Mouse (Mus musculus): ENCODE measurements around the gene Kcnip3.

Kcnip3 gene

GRCm38 (mm10) chr2:127498750-127499149 is 23.1 kb downstream of the Kcnip3 start:
- POLR2A ChIA-PET, result no interaction called here
- CTCF ChIA-PET, result interaction anchor here in 1 of 4 experiments (0.8 kb wide), 1 partner anchor 17 kb away, joined by 3 read pairs; no protein-coding TSS in a partner anchor

GRCm38 (mm10) chr2:127496321-127496720 is 25.6 kb downstream of the Kcnip3 start:
- CTCF ChIA-PET, result interaction anchor here in 2 of 4 experiments (0.6 to 1.0 kb wide), 2 partner anchors 11 kb away, joined by 3 read pairs; no protein-coding TSS in a partner anchor
- POLR2A ChIA-PET, result no interaction called here

GRCm38 (mm10) chr2:127484476-127485170 is 37.3 kb downstream of the Kcnip3 start:
- ChIA-PET POLR2A (interaction anchor here in 3 of 4 experiments (0.6 to 2.2 kb wide), 10 partner anchors 10 to 175 kb away, joined by 3 to 9 read pairs (median 4); partner anchors contain the start of genes Adra2b (in 1 of the 3) and Mal (in 1 of the 3)), CTCF (interaction anchor here (0.6 to 3.3 kb wide), 12 partner anchors 16 to 108 kb away, joined by 3 to 18 read pairs (median 4); no protein-coding TSS in a partner anchor)

DNA sequence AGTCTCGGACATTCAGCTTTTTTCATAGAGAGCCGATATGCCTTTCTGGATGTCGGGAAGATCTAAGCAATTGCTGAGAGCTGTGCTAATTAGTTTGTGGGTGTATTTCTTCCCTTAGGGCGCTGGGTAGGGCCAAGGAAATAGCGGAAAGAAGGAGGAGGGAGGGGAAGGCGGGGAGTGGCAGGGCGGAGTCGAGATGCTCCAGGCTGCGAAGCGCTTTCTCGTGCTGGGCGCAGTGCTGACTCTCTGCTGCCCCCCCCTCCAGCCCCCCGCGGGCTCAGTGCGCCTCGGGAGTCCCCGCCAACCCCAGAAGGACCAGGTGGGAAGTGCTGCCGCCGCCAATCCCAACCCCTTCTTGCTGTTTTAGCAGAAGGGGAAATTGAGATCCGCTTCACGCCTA is 38.9 kb downstream of the Kcnip3 start:
- POLR2A ChIA-PET, result interaction anchor here (0.6 to 2.1 kb wide), 11 partner anchors 9 to 1182 kb away, joined by 3 to 9 read pairs (median 4); partner anchors contain the start of genes Adra2b (in 1 of the 4), Fahd2a (in 1 of the 4), Gpat2 (in 1 of the 4) and Mrps5 (in 1 of the 4)
- CTCF ChIA-PET, result interaction anchor here in 3 of 4 experiments (0.6 to 3.3 kb wide), 8 partner anchors 18 to 345 kb away, joined by 3 to 18 read pairs (median 4); partner anchors contain the start of gene Adra2b (in 1 of the 3)

DNA sequence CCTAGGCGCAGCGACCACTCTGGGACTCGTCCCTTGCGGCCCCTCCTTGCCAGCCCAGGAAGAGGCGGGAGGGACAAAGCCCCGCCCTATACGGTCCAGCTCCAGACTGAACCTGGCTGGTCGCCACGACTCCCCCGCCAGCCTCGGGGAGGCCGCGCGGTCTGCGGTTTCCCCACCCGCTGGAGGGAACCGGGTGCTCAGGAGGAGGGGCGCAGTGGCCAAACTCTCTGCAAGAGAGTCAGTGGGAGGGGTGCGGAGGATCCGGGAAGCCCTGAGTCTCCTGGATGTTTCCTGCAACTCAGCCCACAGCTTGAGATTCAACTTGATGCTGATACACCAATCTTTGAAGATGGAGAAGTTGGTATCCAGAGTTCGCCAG is 39.4 kb downstream of the Kcnip3 start:
- POLR2A ChIA-PET, result interaction anchor here (0.5 to 2.1 kb wide), 16 partner anchors 9 to 300 kb away, joined by 3 to 9 read pairs (median 4); partner anchors contain the start of genes Adra2b (in 2 of the 4), Fahd2a (in 2 of the 4), Gpat2 (in 1 of the 4) and Kcnip3 (in 1 of the 4)

DNA sequence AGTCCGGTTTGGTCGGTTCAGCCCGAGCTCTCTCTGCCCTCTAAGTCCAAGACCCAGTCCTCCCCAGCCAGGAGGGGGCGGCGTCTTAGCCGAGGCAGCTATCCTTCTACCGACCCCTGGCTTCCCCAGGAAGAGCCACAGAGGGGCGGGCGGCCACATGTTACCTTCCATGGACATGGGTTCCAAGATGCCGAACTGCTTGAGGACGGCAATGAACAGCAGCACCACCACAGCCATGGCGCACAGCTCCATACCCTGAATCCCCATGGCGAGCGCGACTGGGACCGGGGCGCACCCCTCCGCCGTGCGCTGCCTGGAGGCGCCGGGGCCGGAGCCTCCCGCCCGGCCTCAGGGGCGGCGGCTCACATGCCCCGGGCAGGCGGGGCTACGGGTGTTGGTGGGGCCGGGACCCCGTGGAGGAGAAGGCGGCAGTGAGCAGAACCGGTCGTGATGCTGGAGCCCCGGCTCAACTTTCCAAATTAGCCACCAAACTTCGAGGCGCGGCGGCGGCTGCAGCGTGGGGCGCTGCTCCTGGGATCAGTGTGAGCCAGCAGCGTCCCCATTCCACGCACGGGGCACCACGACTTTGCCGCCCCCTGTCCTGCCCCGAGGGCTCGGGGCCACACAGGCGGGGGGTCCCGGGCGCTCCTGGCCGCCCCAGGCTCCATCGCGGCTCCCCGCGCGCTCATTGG is 39.9 kb downstream of the Kcnip3 start:
- ChIA-PET POLR2A (interaction anchor here (0.5 to 2.1 kb wide), 18 partner anchors 9 to 299 kb away, joined by 3 to 9 read pairs (median 4); partner anchors contain the start of genes Adra2b (in 3 of the 4), Fahd2a (in 2 of the 4), Gpat2 (in 1 of the 4) and Kcnip3 (in 1 of the 4)), CTCF (interaction anchor here (0.5 to 3.3 kb wide), 17 partner anchors 9 to 931 kb away, joined by 3 to 18 read pairs (median 4); partner anchors contain the start of genes Adra2b (in 1 of the 4) and Gpat2 (in 1 of the 4))

More for the DNA sequence above, 39.4 kb downstream of the Kcnip3 start:
- CTCF ChIA-PET, result interaction anchor here in 3 of 4 experiments (0.9 to 3.3 kb wide), 10 partner anchors 18 to 201 kb away, joined by 3 to 18 read pairs (median 4); partner anchors contain the start of genes Adra2b (in 1 of the 3) and Gpat2 (in 1 of the 3)

- CTCF ChIA-PET, result interaction anchor here in 3 of 4 experiments (0.5 to 1.2 kb wide), 5 partner anchors 17 to 273 kb away, joined by 3 to 6 read pairs (median 3); partner anchors contain the start of gene Adra2b (in 1 of the 3)
- POLR2A ChIA-PET, result interaction anchor here in 1 of 4 experiments (0.6 to 1.4 kb wide), 2 partner anchors 8 to 202 kb away, joined by 3 to 4 read pairs; no protein-coding TSS in a partner anchor
Measured at GRCm38 (mm10) chr2:127479763-127480162, 42.1 kb downstream of the Kcnip3 start.

GRCm38 (mm10) chr2:127479210-127479609 is 42.7 kb downstream of the Kcnip3 start:
- POLR2A ChIA-PET, result interaction anchor here in 1 of 4 experiments (1.4 kb wide), 1 partner anchor 8 kb away, joined by 4 read pairs; no protein-coding TSS in a partner anchor

DNA sequence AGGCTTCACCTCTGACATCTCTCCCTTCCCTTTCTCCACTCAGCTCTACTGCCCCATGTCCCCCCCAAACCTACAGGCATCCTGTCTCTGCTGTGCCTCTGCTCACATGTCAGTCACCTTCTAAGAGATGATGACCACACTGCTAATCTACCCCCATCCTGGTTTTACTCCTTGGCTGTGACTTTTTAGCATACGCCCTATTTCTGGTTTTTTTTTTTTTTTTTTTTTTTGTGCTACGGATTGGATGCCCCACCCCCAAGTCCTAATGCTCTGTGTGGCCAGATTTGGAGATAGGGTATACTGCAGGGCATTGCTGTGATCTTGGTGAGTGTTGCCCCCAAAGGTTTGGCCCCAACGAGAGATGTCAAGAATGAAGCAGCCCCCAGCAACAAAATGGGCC is 49.6 kb downstream of the Kcnip3 start:
- ChIA-PET POLR2A (interaction anchor here in 2 of 4 experiments (0.6 to 1.7 kb wide), 5 partner anchors 10 to 280 kb away, joined by 3 to 5 read pairs (median 4); no protein-coding TSS in a partner anchor), CTCF (interaction anchor here in 3 of 4 experiments (0.6 to 2.0 kb wide), 4 partner anchors 10 to 212 kb away, joined by 3 to 5 read pairs (median 4); no protein-coding TSS in a partner anchor)

More at GRCm38 (mm10) chr2:127479210-127479609, 42.7 kb downstream of the Kcnip3 start:
- CTCF ChIA-PET, result interaction anchor here in 1 of 4 experiments (1.0 to 1.2 kb wide), 2 partner anchors 17 to 22 kb away, joined by 3 to 4 read pairs; no protein-coding TSS in a partner anchor

- ChIA-PET POLR2A (interaction anchor here in 2 of 4 experiments (0.9 to 1.1 kb wide), 2 partner anchors 8 to 12 kb away, joined by 3 to 4 read pairs; no protein-coding TSS in a partner anchor), CTCF (interaction anchor here in 2 of 4 experiments (1.0 to 2.0 kb wide), 3 partner anchors 9 to 213 kb away, joined by 3 to 5 read pairs (median 4); no protein-coding TSS in a partner anchor)
Measured at GRCm38 (mm10) chr2:127471281-127471680, 50.6 kb downstream of the Kcnip3 start.

- CTCF ChIA-PET, result interaction anchor here in 3 of 4 experiments (0.7 to 2.0 kb wide), 3 partner anchors 8 to 163 kb away, joined by 4 to 5 read pairs (median 4); no protein-coding TSS in a partner anchor
- POLR2A ChIA-PET, result interaction anchor here in 1 of 4 experiments (1.1 kb wide), 1 partner anchor 9 kb away, joined by 4 read pairs; no protein-coding TSS in a partner anchor
Measured at GRCm38 (mm10) chr2:127470661-127471060, 51.2 kb downstream of the Kcnip3 start.

- CTCF ChIA-PET, result interaction anchor here in 3 of 4 experiments (0.7 to 2.0 kb wide), 3 partner anchors 7 to 163 kb away, joined by 4 to 5 read pairs (median 4); no protein-coding TSS in a partner anchor
- POLR2A ChIA-PET, result no interaction called here
Measured at GRCm38 (mm10) chr2:127470183-127470582, 51.7 kb downstream of the Kcnip3 start.

- POLR2A ChIA-PET, result interaction anchor here in 3 of 4 experiments (0.5 to 1.0 kb wide), 6 partner anchors 9 to 510 kb away, joined by 3 to 4 read pairs (median 3); partner anchors contain the start of genes Fahd2a (in 1 of the 3) and Ncaph (in 1 of the 3)
- CTCF ChIA-PET, result interaction anchor here (0.5 to 3.3 kb wide), 38 partner anchors 8 to 369 kb away, joined by 3 to 46 read pairs (median 4); no protein-coding TSS in a partner anchor
Measured at GRCm38 (mm10) chr2:127462314-127462713, 59.6 kb downstream of the Kcnip3 start.

DNA sequence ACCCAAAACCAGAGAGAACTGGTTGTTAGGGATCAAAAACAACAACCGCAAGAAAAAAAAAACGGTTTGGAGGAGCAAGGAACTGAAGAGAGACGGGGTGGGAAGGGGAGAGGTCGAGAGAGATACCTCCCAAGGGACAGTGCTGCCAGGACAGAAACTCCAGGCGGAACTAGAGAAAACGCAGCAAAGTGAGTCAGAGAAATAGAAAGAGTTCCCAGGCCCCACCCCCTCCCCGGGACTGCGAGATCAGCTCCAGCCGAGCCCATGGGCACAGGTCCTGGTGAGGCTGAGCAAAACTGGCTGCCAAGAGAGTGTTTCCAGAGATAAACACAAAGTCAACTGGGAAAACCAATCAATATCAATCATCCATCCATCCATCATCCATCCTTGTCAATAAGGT is 60.5 kb downstream of the Kcnip3 start:
- ChIA-PET POLR2A (interaction anchor here in 1 of 4 experiments (0.6 kb wide), 1 partner anchor 11 kb away, joined by 4 read pairs; no protein-coding TSS in a partner anchor), CTCF (interaction anchor here in 3 of 4 experiments (0.6 to 3.3 kb wide), 9 partner anchors 23 to 99 kb away, joined by 3 to 26 read pairs (median 7); partner anchors contain the start of gene Adra2b (in 1 of the 3))

DNA sequence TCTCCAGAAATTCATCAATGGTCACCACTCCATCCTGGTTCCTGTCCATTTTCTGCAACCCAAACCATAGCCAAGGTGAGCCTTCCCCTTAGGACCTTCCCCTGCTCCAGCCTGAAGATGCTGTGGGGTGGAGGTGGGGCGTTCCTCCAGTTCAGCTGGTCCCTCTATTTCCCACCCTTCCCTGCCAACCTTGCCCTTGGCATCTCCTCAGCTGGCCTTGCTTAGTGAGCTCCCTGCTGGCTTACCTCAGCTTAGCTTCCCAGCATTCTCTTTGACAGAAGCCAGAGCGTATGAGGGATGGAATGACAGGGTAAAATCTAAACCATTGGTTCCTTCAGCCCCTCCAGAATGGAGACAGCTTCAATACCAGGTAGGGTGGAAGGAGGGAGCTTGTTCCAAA is 62.6 kb downstream of the Kcnip3 start:
- CTCF ChIA-PET, result interaction anchor here in 2 of 4 experiments (0.7 to 1.2 kb wide), 4 partner anchors 42 to 107 kb away, joined by 3 to 4 read pairs (median 3); no protein-coding TSS in a partner anchor

GRCm38 (mm10) chr2:127453764-127454163 is 68.1 kb downstream of the Kcnip3 start:
- ChIA-PET CTCF (interaction anchor here (0.6 to 2.7 kb wide), 9 partner anchors 10 to 108 kb away, joined by 3 to 13 read pairs (median 3); partner anchors contain the start of gene Adra2b (in 2 of the 4)), POLR2A (interaction anchor here in 3 of 4 experiments (1.0 to 1.7 kb wide), 5 partner anchors 9 to 91 kb away, joined by 4 to 10 read pairs (median 5); partner anchors contain the start of genes Fahd2a (in 3 of the 3) and Adra2b (in 2 of the 3))

More for the DNA sequence above, 62.6 kb downstream of the Kcnip3 start:
- POLR2A ChIA-PET, result interaction anchor here in 2 of 4 experiments (0.8 to 1.6 kb wide), 2 partner anchors 15 to 66 kb away, joined by 3 to 6 read pairs; partner anchors contain the start of gene Fahd2a (in 1 of the 2)
